Mouse (Mus musculus) heart, adult 2 months (tissue): ENCODE data around the gene Dclk2. TPM values are rescaled to one million over a fixed set of nuclear protein-coding genes. Genes with fewer than 3 reads are reported as not detected.

Experiments
- DNase-seq, 2 experiments: peaks; one replicate each; pipeline ENCODE4 v3.0.0; 2021
- H3K27ac ChIP-seq: fragments of 200-600 bp; 2 replicates; pipeline ENCODE4 v1.8.1; 2022
- H3K27me3 ChIP-seq: fragments of 200-500 bp; 2 replicates; pipeline ENCODE4 v1.6.1; 2012; ENCODE audit warnings: mild to moderate bottlenecking, low read length, inconsistent platforms, mixed read lengths; ENCODE audit not compliant: control insufficient read depth, insufficient read depth
- H3K36me3 ChIP-seq: fragments of 200-500 bp; 2 replicates; pipeline ENCODE4 v1.6.1; 2012; ENCODE audit warnings: low read length, inconsistent platforms; ENCODE audit not compliant: control insufficient read depth, insufficient read depth
- H3K4me1 ChIP-seq: fragments of 200-500 bp; 2 replicates; pipeline ENCODE4 v1.6.1; 2011; ENCODE audit warnings: low read length; ENCODE audit not compliant: control insufficient read depth, insufficient read depth
- H3K4me3 ChIP-seq: fragments of 200-600 bp; 2 replicates; pipeline ENCODE4 v1.8.1; 2022
- H3K79me2 ChIP-seq: fragments of 200-500 bp; replicated peaks from 2 replicates; pipeline ENCODE4 v1.6.1; 2012; ENCODE audit warnings: mild to moderate bottlenecking, inconsistent platforms, low read length, moderate library complexity, mixed read lengths; ENCODE audit not compliant: control insufficient read depth, insufficient read depth
- H3K9ac ChIP-seq: fragments of 200-500 bp; 2 replicates; pipeline ENCODE4 v1.6.1; 2012; ENCODE audit warnings: low read depth, mild to moderate bottlenecking, control low read depth, inconsistent platforms, low read length, mixed read lengths
- CTCF ChIP-seq: fragments of 200-600 bp; IDR thresholded peaks from 2 replicates; pipeline ENCODE4 v1.8.1; 2022; ENCODE audit warnings: antibody characterized with exemption, mild to moderate bottlenecking, moderate library complexity
- EP300 ChIP-seq: fragments of 200-500 bp; IDR thresholded peaks from 2 replicates; pipeline ENCODE4 v1.6.1; 2011; ENCODE audit warnings: low read depth, low read length, control low read depth; ENCODE audit not compliant: insufficient read depth
- POLR2A ChIP-seq: fragments of 200-500 bp; IDR thresholded peaks from 2 replicates; pipeline ENCODE4 v1.6.1; 2011; ENCODE audit warnings: mild to moderate bottlenecking, low read depth, low read length, control low read depth; ENCODE audit not compliant: insufficient read depth
- WGBS: fragments of 180-500 bp; shearing (Covaris S2); methylation state at CpG from one replicate; pipeline ENCODE4 v1.1.7; 2018; 5-methylcytosine and 5-hydroxymethylcytosine counted together
- intact Hi-C: fragments of 180-260 bp; cut with DNase I; formaldehyde crosslinking; loops from one replicate; pipeline ENCODE4 v1.15.1; 2025
- polyA plus RNA-seq: library from polyadenylated mRNA; depleted of rRNA; stranded (reverse); fragments of >200 nt; gene quantifications from 2 replicates; pipeline ENCODE4 v1.2.3, GENCODE M21; 2012
- total RNA-seq, 2 experiments: library from RNA; stranded (reverse); gene quantifications; 2 replicates each; pipeline ENCODE4 v1.2.3; 2021

The Dclk2 gene
- total and polyA plus RNA-seq, 3 experiments, result 1.1 to 2.6 (median 1.5) TPM

DNA sequence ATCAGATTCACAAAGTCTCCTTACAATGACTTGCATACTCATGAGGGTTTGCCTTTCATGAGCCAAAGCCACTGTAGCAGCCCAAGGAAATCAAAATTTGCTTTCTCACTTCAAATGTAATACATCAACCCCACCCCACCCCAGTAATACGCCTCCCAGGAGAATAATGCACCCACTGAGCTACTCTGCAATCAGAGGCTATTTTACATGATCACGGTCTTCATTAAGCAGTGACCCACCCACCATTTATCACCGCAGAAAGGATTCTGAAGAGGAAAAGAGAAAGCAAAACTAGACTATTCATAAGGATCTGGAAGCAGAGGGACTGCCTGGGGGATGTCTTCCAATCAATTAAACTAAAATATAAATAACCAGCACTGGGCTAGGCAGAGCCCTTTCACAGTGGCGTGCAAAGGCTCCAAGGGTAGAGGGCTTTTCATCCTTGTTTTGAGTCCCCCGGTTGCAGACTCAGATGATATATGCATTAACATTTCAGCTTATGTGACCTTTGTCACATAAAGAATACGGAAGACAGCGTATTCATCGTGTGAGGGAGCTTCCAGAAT lies 62.7 kb downstream of the Dclk2 start:
- intact Hi-C loops, result no loop called here
- Histone ChIP-seq H3K36me3 (no peaks in the 10 kb centered on the region), H3K79me2 (no peaks in the 10 kb centered on the region), H3K27me3 (no peaks in the 10 kb centered on the region), H3K9ac (no peak overlapping the region), H3K27ac (no peak overlapping the region), H3K4me1 (no peaks in the 10 kb centered on the region), H3K4me3 (no peak overlapping the region)
- 88% methylated on average over 8 of the region's 8 CpGs for WGBS
- TF ChIP-seq POLR2A (no peak), EP300 (no peak), CTCF (no peak)
- no peak for DNase-seq

DNA sequence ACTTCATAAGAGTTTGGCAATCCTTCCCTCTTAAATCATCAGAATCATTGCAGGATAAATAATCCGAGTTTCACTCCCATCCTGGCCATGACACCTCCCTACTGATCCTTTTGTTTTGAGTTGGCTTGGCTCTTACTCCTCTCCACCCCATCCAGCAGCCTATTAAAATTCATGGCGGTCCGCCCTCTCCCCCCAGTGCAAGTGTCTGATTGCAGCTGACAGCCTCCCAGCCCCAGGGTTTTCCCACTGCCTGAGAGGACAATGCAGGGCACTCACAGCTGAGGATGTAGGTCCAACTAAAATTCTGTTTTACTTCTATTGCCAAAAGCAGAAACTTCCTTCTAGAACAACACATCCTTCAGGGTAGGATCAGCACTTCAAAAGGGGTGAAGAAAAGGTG lies 67.8 kb downstream of the Dclk2 start:
- no peak for DNase-seq
- WGBS, result 70% methylated on average over 3 of the region's 3 CpGs
- intact Hi-C loops, result no loop called here
- Histone ChIP-seq H3K27ac (no peak overlapping the region), H3K9ac (no peak overlapping the region), H3K4me3 (no peak overlapping the region), H3K4me1 (no peaks in the 10 kb centered on the region), H3K27me3 (no peaks in the 10 kb centered on the region), H3K36me3 (no peaks in the 10 kb centered on the region), H3K79me2 (no peaks in the 10 kb centered on the region)
- no peak for TF ChIP-seq EP300
- TF ChIP-seq CTCF, result no peak
- no peak for TF ChIP-seq POLR2A

DNA sequence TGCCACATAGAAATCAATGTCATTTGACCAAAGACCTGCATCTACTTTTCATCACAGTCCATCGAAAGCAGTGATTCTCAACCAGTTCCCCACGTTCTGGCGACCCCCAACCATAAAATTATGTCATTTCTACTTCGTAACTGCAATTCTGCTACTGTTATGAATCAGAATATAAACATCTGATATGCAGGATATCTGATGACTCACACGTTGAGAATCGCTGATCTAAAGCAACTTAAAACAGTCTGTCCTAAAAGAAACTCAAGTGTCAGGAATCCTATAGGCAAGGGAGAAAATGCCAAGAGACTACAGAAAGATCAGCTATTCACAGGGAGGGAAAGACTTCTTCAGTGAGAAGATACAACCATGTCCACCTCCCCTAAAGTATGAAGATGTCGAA lies 69.5 kb downstream of the Dclk2 start:
- Histone ChIP-seq H3K27ac (no peak overlapping the region), H3K9ac (no peak overlapping the region), H3K27me3 (no peaks in the 10 kb centered on the region), H3K79me2 (no peaks in the 10 kb centered on the region), H3K36me3 (no peaks in the 10 kb centered on the region), H3K4me1 (no peaks in the 10 kb centered on the region), H3K4me3 (no peak overlapping the region)
- DNase-seq, result no peak
- no peak for TF ChIP-seq CTCF
- no peak for TF ChIP-seq POLR2A
- TF ChIP-seq EP300, result no peak
- intact Hi-C loops, result no loop called here
- 82% methylated on average over 7 of the region's 7 CpGs for WGBS

DNA sequence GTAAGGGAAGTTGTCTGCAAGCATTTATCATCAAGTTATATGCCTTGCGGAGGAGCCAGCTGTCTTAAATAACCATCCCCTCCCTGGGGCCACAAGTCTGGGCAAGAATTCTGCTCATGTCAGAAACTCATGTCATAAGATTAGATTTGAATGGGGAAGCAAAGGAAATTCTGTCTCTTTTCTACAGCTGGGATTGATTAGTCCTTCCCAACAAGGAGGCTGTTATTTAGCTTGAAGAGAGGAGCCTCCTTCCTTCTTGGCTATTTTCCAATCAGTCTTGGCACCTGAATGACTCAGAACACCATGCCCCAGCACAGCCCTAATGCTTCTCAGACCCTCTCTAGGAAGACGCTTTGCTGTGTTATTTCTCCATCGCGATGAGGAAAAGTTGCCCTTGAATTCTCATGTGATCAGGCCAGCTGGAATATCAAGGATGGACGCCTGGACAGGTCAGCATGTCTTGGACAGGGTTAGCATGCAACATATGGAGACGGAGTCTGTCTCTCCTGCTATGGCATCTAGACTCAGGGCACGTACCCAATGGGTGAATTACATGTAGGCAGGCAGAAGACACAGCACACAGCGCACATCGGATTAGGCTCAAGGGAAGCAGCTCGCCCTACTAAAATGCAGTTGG lies 70.1 kb downstream of the Dclk2 start:
- no peaks in the 10 kb centered on the region for H3K79me2 ChIP-seq
- intact Hi-C loops, result no loop called here
- WGBS, result 58% methylated on average over 10 of the region's 10 CpGs
- H3K4me1 ChIP-seq, result no peaks in the 10 kb centered on the region
- no peak overlapping the region for H3K9ac ChIP-seq
- no peak overlapping the region for H3K27ac ChIP-seq
- H3K4me3 ChIP-seq, result no peak overlapping the region
- H3K36me3 ChIP-seq, result no peaks in the 10 kb centered on the region
- no peak for TF ChIP-seq EP300
- TF ChIP-seq POLR2A, result no peak
- no peak for TF ChIP-seq CTCF
- H3K27me3 ChIP-seq, result no peaks in the 10 kb centered on the region
- DNase-seq, result no peak

DNA sequence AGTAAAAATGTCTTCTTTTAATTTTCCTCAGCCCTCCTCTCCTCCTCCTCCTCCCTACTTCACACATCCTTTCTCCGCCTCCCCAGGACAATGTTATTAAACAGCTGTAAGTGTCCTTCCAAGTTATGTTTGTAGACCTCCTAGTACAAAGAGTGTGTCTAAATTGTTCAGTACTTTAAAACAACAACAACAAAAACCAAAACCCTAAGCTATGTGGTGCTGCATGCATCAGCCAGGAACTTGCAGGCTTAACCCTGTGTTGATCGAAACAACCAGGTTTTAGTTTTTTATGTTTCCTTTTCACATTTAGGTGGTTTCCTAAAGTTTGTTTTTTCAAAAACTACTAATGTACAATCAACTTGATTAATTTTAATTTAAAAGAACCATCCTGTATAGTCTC lies 71.3 kb downstream of the Dclk2 start:
- Histone ChIP-seq H3K27me3 (no peaks in the 10 kb centered on the region), H3K79me2 (no peaks in the 10 kb centered on the region), H3K27ac (no peak overlapping the region), H3K4me1 (peaks cover 2% of the 10 kb centered on the region), H3K36me3 (no peaks in the 10 kb centered on the region), H3K9ac (no peak overlapping the region), H3K4me3 (no peak overlapping the region)
- intact Hi-C loops, result loop anchor here (5.0 kb wide), 1 partner anchor 73 kb away; the partner anchor contains the start of gene Dclk2
- DNase-seq, result no peak
- TF ChIP-seq EP300 (no peak), CTCF (no peak)
- 76% methylated on average over 2 of the region's 2 CpGs for WGBS

DNA sequence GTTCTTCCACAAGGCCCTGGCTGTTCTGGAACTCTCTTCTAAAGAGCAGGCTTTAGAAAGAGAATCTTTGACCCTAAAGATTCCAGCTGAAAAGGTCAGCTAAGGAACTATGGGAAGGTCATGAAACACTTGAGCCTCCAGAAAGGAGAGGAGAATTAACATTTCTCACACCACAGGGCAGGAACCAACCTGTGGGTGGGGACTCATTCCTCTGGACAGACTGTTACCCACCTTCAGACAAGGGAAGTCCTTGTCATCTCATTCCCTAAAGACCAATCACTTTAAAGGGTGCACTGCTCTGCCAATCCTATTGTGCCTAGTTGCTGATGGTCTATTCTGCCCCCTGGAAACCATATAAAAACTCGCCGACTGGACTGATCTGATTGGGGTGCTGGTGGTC lies 73.1 kb downstream of the Dclk2 start:
- Histone ChIP-seq H3K4me1 (peaks cover 2% of the 10 kb centered on the region), H3K36me3 (no peaks in the 10 kb centered on the region), H3K27ac (no peak overlapping the region), H3K4me3 (no peak overlapping the region), H3K9ac (no peak overlapping the region), H3K27me3 (no peaks in the 10 kb centered on the region), H3K79me2 (no peaks in the 10 kb centered on the region)
- no peak for DNase-seq
- intact Hi-C loops, result loop anchor here (5.0 kb wide), 1 partner anchor 75 kb away; the partner anchor contains the start of gene Dclk2
- WGBS, result 90% methylated on average over 2 of the region's 2 CpGs
- no peak for TF ChIP-seq CTCF
- no peak for TF ChIP-seq POLR2A
- TF ChIP-seq EP300, result no peak
